Mouse (Mus musculus): ENCODE results near the gene Ereg. TPM values are rescaled to one million over a fixed set of nuclear protein-coding genes. Genes with fewer than 3 reads are reported as not detected.

Gene Ereg
- total and polyA plus RNA-seq, 2 experiments from 2014 or later, result 0.10 TPM; not detected in 1

- whole genome bisulfite sequencing, result 14% methylated on average over 2 of the region's 2 CpGs
- Histone ChIP-seq H3K9me3 (ENCODE audit: low read length) (no peaks in the 10 kb centered on the region), H3K4me3 (ENCODE audit: low read depth, low read length) (no peak overlapping the region), H3K4me2 (ENCODE audit: low read depth) (no peak overlapping the region), H3K27ac (ENCODE audit: low read depth, low read length) (no peak overlapping the region), H3K36me3 (ENCODE audit: insufficient read depth) (no peaks in the 10 kb centered on the region), H3K4me1 (ENCODE audit: insufficient read depth) (no peaks in the 10 kb centered on the region), H3K9ac (no peak overlapping the region), H3K27me3 (ENCODE audit: insufficient read depth, low read length) (no peaks in the 10 kb centered on the region)
- ATAC-seq (no peak), DNase-seq (no peak)
- TF ChIP-seq CTCF (IDR thresholded peaks at IDR 0.05; ENCODE audit: low read depth), result no peak
These were observed 35.9 kb upstream of the Ereg start for GRCm38 (mm10) chr5:91038547-91038946.

- WGBS, result 85% methylated on average over 2 of the region's 2 CpGs
- no peak overlapping the region for H3K4me2 ChIP-seq (ENCODE audit: low read depth)
- H3K9me3 ChIP-seq (ENCODE audit: low read length), result no peaks in the 10 kb centered on the region
- TF ChIP-seq CTCF (IDR thresholded peaks at IDR 0.05; ENCODE audit: low read depth), result no peak
- no peaks in the 10 kb centered on the region for H3K27me3 ChIP-seq (ENCODE audit: insufficient read depth, low read length)
- no peak for DNase-seq
- no peak for ATAC-seq
- H3K4me1 ChIP-seq (ENCODE audit: insufficient read depth), result no peaks in the 10 kb centered on the region
- no peaks in the 10 kb centered on the region for H3K36me3 ChIP-seq (ENCODE audit: insufficient read depth)
- no peak overlapping the region for H3K9ac ChIP-seq
- H3K27ac ChIP-seq (ENCODE audit: low read depth, low read length), result no peak overlapping the region
- no peak overlapping the region for H3K4me3 ChIP-seq (ENCODE audit: low read depth, low read length)
These were observed 35.5 kb upstream of the Ereg start for GRCm38 (mm10) chr5:91038963-91039362.

GRCm38 (mm10) chr5:91047987-91048386 is 26.4 kb upstream of the Ereg start:
- Histone ChIP-seq H3K27ac (ENCODE audit: low read depth, low read length) (no peak overlapping the region), H3K4me1 (ENCODE audit: insufficient read depth) (no peaks in the 10 kb centered on the region), H3K4me2 (ENCODE audit: low read depth) (no peak overlapping the region), H3K27me3 (ENCODE audit: insufficient read depth, low read length) (no peaks in the 10 kb centered on the region), H3K4me3 (ENCODE audit: low read depth, low read length) (no peak overlapping the region), H3K9ac (no peak overlapping the region), H3K9me3 (ENCODE audit: low read length) (no peaks in the 10 kb centered on the region), H3K36me3 (ENCODE audit: insufficient read depth) (no peaks in the 10 kb centered on the region)
- 76% methylated on average over 6 of the region's 6 CpGs for WGBS
- no peak for DNase-seq
- ATAC-seq, result no peak
- no peak for TF ChIP-seq CTCF (IDR thresholded peaks at IDR 0.05; ENCODE audit: low read depth)

- 69% methylated on average over 8 of the region's 8 CpGs for WGBS
- H3K27me3 ChIP-seq (ENCODE audit: insufficient read depth, low read length), result no peaks in the 10 kb centered on the region
- H3K27ac ChIP-seq (ENCODE audit: low read depth, low read length), result no peak overlapping the region
- no peak for ATAC-seq
- no peak for DNase-seq
- H3K36me3 ChIP-seq (ENCODE audit: insufficient read depth), result no peaks in the 10 kb centered on the region
- no peak overlapping the region for H3K9ac ChIP-seq
- H3K9me3 ChIP-seq (ENCODE audit: low read length), result no peaks in the 10 kb centered on the region
- no peak overlapping the region for H3K4me3 ChIP-seq (ENCODE audit: low read depth, low read length)
- no peak for TF ChIP-seq CTCF (IDR thresholded peaks at IDR 0.05; ENCODE audit: low read depth)
- no peak overlapping the region for H3K4me2 ChIP-seq (ENCODE audit: low read depth)
- no peaks in the 10 kb centered on the region for H3K4me1 ChIP-seq (ENCODE audit: insufficient read depth)
These were observed 26.0 kb upstream of the Ereg start for GRCm38 (mm10) chr5:91048397-91048796.

GRCm38 (mm10) chr5:91072340-91072739 is 2.1 kb upstream of the Ereg start:
- no peak overlapping the region for H3K27ac ChIP-seq (ENCODE audit: low read depth, low read length)
- no peaks in the 10 kb centered on the region for H3K9me3 ChIP-seq (ENCODE audit: low read length)
- DNase-seq (peak; percentile 21), ATAC-seq (peak; percentile 72; the same call in 1 of the 2 replicates)
- peaks cover 7% of the 10 kb centered on the region; the same call in 1 of the 2 replicates for H3K27me3 ChIP-seq (ENCODE audit: insufficient read depth, low read length)
- H3K4me1 ChIP-seq (ENCODE audit: insufficient read depth), result no peaks in the 10 kb centered on the region
- TF ChIP-seq CTCF (IDR thresholded peaks at IDR 0.05; ENCODE audit: low read depth), result no peak
- H3K9ac ChIP-seq, result no peak overlapping the region
- WGBS, result 71% methylated on average over 4 of the region's 4 CpGs
- H3K4me3 ChIP-seq (ENCODE audit: low read depth, low read length), result no peak overlapping the region
- no peaks in the 10 kb centered on the region for H3K36me3 ChIP-seq (ENCODE audit: insufficient read depth)
- no peak overlapping the region for H3K4me2 ChIP-seq (ENCODE audit: low read depth)

- Histone ChIP-seq H3K27ac (ENCODE audit: low read depth, low read length) (no peak overlapping the region), H3K27me3 (ENCODE audit: insufficient read depth, low read length) (peaks cover 7% of the 10 kb centered on the region; the same call in 1 of the 2 replicates), H3K9ac (no peak overlapping the region), H3K4me3 (ENCODE audit: low read depth, low read length) (no peak overlapping the region), H3K4me1 (ENCODE audit: insufficient read depth) (no peaks in the 10 kb centered on the region), H3K9me3 (ENCODE audit: low read length) (no peaks in the 10 kb centered on the region), H3K4me2 (ENCODE audit: low read depth) (no peak overlapping the region), H3K36me3 (ENCODE audit: insufficient read depth) (no peaks in the 10 kb centered on the region)
- WGBS, result 85% methylated on average over 8 of the region's 8 CpGs
- no peak for TF ChIP-seq CTCF (IDR thresholded peaks at IDR 0.05; ENCODE audit: low read depth)
- ATAC-seq, result no peak
- DNase-seq, result no peak
These were observed 796 bp upstream of the Ereg start for GRCm38 (mm10) chr5:91073626-91074025.

- Histone ChIP-seq H3K4me1 (ENCODE audit: insufficient read depth) (no peaks in the 10 kb centered on the region), H3K27ac (ENCODE audit: low read depth, low read length) (no peak overlapping the region), H3K9ac (no peak overlapping the region), H3K4me2 (ENCODE audit: low read depth) (peak overlapping the region; percentile 49), H3K36me3 (ENCODE audit: insufficient read depth) (no peaks in the 10 kb centered on the region), H3K4me3 (ENCODE audit: low read depth, low read length) (peak overlapping the region; percentile 24; the same call in 1 of the 2 replicates), H3K9me3 (ENCODE audit: low read length) (no peaks in the 10 kb centered on the region), H3K27me3 (ENCODE audit: insufficient read depth, low read length) (peaks cover 7% of the 10 kb centered on the region; the same call in 1 of the 2 replicates)
- WGBS, result 40% methylated on average over 8 of the region's 8 CpGs
- ATAC-seq (no peak), DNase-seq (no peak)
- no peak for TF ChIP-seq CTCF (IDR thresholded peaks at IDR 0.05; ENCODE audit: low read depth)
These were observed 396 bp upstream of the Ereg start for GRCm38 (mm10) chr5:91074026-91074425.

All from forebrain, postnatal 0 days (tissue).